Mouse (Mus musculus) erythroid progenitor cell, adult 5-6 weeks (primary cell): ENCODE data around the gene Serinc3. TPM values are rescaled to one million over a fixed set of nuclear protein-coding genes. Genes with fewer than 3 reads are reported as not detected.
"Not testable (repeated sequence)": the region's sequence is repeated elsewhere in the genome, so short reads cannot be mapped to it uniquely, and the experiment has no call there.

ENCODE experiments used
- ATAC-seq: replicated peaks from 2 replicates; pipeline ENCODE4 v1.8.0; 2016; ENCODE audit warnings: moderate number of reproducible peaks, mild to moderate bottlenecking, moderate TSS enrichment, inconsistent platforms; ENCODE audit not compliant: poor library complexity, low FRiP score, severe bottlenecking
- total RNA-seq, 2 experiments: library from RNA; stranded (forward) in 1 of 2; stranded (reverse) in 1 of 2; fragments of 150-400 nt in 1 of 2; fragments of 186-747, 209-891 nt in 1 of 2; gene quantifications; 2 replicates each; pipeline versions ENCODE4 v1.2.3 to v1.2.4; 2015 to 2017; ENCODE audit warnings: low replicate concordance in 2 of 2

The Serinc3 gene
- total RNA-seq, 2 experiments from 2014 or later: 1,512 to 1,907 TPM

- ATAC-seq: no peak
Measured at GRCm38 (mm10) chr2:163637655-163638266, 7.2 kb downstream of the Serinc3 start.

DNA sequence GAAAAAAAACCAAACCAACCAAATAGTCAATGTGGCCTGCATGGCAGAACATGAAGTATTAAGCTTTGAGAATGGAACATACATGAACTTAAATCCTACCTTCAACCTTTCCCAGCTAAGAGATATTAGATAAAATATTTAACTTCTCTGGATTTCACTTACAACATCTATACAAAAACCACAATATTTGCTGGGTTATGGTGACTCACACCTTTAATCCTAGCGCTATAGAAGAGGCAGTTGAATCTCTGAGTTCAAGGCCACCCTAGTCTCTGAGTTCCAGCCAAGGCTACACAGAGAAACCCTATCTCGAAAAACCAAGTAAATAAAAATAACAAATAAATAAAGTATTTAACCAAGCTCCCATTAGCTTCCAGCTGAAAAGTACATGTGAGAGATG lies 8.9 kb downstream of the Serinc3 start:
- ATAC-seq: no peak

- ATAC-seq: no peak
Measured at GRCm38 (mm10) chr2:163634211-163634610, 10.7 kb downstream of the Serinc3 start.

GRCm38 (mm10) chr2:163631715-163632114 lies 13.2 kb downstream of the Serinc3 start:
- no peak for ATAC-seq

GRCm38 (mm10) chr2:163631223-163631622 lies 13.7 kb downstream of the Serinc3 start:
- ATAC-seq: no peak

DNA sequence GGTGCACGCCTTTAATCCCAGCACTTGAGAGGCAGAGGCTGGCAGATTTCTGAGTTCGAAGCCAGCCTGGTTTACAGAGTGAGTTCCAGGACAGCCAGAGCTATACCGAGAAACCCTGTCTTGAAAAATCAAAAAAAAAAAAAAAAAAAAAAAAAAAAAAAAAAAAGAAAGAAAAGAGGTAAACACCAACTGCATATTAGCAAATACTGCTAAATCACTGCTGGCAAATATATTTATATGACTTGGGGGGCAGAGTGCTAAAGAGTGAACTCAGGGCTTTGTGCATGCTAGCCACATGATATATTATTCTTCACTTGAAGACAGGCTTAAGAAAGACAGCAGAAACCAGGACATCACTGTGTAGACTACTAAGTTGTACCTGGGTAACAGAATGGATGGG lies 23.5 kb downstream of the Serinc3 start:
- ATAC-seq: not testable (repeated sequence)

- ATAC-seq: no peak
Measured at GRCm38 (mm10) chr2:163620451-163620850, 24.5 kb downstream of the Serinc3 start.

GRCm38 (mm10) chr2:163617874-163618273 lies 27.1 kb downstream of the Serinc3 start:
- ATAC-seq: peak; percentile 6

DNA sequence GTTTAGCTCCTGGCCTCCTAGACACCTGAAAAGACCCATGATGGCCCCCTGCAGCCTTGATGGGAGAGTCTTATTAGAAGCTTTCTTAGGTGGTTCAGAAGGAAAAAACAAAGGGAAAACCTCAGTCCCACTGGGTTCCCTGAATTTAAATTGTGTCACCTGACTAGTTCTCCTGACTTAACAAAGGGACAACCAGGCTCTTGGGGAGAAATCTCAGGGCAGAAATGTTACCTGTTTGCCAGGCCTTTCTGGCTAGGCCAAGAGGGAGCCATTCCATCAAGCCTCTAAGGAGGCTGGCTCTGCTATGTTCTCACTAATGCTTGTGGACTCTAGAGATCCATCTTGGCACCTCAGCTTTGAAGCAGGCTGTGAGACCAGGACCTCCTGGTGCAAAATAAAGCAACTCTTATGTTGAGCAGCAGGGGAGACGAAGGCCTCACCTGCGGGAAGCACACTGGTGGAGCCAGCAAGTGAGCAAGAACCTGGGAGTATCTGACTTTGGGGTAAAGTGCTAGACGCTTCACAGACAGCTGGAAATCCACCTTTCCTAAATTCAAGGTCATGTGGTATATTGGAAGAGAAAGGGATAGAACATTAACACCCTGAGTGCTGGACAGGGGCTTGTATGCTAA lies 27.6 kb downstream of the Serinc3 start:
- ATAC-seq: peak; percentile 5

DNA sequence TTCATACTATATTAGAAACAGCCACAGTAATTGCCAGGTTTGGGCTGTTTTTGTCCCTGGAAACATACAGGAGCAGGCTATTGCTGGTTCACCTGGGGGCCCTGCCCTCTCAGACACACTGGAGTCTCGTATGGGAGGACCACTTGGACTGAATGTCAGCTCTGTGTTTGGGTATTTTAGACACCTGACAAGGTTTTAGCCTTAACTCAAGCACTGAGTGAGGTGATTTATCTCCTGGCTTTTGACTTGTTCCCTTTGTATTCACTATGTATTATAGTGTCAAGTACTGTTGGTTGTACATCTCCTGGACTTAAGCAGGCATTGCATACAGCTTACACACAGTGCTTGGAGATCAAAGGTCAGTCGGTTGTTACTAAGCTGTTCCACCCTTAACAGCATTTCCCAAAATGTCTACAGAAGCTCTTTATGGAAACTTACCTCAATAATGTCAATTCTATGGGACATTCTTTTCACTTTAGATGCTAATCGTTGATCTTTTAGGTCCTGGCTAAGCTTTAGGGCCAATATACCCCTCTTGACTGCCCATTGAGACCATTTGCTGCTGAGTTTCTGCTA lies 28.2 kb downstream of the Serinc3 start:
- peak; percentile 9 for ATAC-seq

- peak; percentile 7; the same call in 1 of the 2 replicates for ATAC-seq
Measured at GRCm38 (mm10) chr2:163615906-163616651, 28.9 kb downstream of the Serinc3 start.

- no peak for ATAC-seq
Measured at GRCm38 (mm10) chr2:163615401-163615800, 29.5 kb downstream of the Serinc3 start.

GRCm38 (mm10) chr2:163613990-163614389 lies 30.9 kb downstream of the Serinc3 start:
- no peak for ATAC-seq

GRCm38 (mm10) chr2:163613206-163613605 lies 31.7 kb downstream of the Serinc3 start:
- no peak for ATAC-seq

GRCm38 (mm10) chr2:163611176-163611575 lies 33.8 kb downstream of the Serinc3 start:
- no peak for ATAC-seq

DNA sequence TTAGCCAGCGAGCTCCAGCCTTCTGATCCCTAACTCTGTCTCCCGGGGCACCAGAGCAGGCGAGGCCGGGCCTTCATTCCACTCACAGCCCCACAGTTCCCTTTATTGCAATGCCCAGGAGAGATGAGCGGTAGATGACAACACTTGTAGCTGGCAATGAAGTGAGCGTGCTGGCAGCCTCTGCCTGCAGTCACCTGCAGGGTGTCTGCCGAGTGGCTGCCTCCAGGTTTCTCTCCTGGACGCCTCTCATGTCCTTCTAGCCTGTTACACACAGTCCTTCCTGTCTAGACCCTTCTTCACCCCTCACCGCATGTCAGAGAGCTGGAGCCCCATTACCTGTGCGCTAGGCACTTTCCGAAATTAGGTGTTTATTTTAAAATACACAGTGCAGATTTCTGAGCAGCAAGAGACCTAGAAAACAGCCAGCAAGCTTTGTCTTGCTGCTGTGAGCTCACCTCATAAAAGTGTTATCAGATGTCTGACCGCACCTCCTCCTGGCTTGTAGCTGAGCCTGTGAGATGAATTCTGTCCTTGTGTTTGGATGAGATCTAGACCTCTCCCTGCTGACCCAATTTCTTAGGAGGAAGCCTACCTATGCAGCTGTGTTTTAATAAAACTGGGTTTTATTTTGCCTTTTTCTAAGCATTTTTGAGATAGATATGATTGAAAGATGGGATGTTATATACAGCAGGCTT lies 35.5 kb downstream of the Serinc3 start:
- no peak for ATAC-seq

DNA sequence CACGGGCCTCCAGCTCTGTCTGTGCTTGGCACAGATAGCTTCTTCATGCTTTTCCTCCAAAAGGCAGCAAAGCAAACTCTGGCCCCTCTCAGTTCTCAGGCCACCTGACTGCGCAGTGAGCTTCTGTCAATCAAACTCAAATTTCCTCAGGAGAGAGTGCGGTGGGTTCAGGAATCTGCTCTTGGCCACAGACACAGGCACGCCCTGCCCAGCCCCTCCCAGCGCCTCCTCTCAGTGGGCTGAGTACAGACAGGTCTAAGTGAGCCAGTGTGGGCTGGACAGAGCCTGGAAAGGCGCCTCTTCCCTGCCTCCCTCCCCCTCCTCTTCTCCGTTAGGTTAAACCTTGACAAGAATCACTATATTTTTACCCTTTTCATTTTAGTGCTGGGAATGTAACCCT lies 36.9 kb downstream of the Serinc3 start:
- ATAC-seq: no peak

DNA sequence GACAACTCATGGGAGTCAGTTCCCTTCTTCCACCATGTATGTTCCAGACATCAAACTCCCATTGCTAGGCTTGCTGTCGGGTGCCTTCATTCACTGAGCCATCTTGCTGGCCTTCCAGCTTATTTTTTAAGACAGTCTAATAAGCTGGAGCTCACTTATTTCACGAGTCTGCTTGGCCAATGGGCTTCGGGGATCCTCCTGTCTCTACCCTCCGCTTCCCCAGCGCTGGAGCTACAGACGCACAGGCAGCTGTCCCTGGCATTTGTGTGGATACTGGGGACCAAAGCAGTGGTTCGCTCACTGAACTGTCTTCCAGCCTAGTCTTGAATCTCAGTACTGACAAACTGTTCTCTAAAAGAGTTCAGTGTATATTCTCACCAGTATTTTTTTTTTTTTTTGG lies 38.8 kb downstream of the Serinc3 start:
- ATAC-seq: no peak

GRCm38 (mm10) chr2:163602101-163602971 lies 42.6 kb downstream of the Serinc3 start, which contains the start of gene Ttpal:
Gene Ttpal (plus strand): TSS chr2:163602314.
- peak; percentile 92 for ATAC-seq
